Mouse (Mus musculus) bone marrow, adult 2 months (tissue): Measurements from ENCODE around the gene Mef2c.

Experiments
- CTCF ChIP-seq: fragments of 200-500 bp; IDR thresholded peaks from 2 replicates; pipeline ENCODE4 v1.5.1; 2011; ENCODE audit warnings: low read length, control low read depth; ENCODE audit not compliant: control insufficient read depth, insufficient read depth
- POLR2A ChIP-seq: fragments of 200-500 bp; IDR thresholded peaks from 2 replicates; pipeline ENCODE4 v1.6.1; 2011; ENCODE audit warnings: low read depth, mild to moderate bottlenecking, control low read depth, low read length, borderline replicate concordance; ENCODE audit not compliant: control insufficient read depth

GRCm38 (mm10) chr13:83656773-83657172 is 152.9 kb downstream of the Mef2c start:
- TF ChIP-seq POLR2A (no peak), CTCF (no peak)
